Mouse (Mus musculus) hindbrain, embryonic 14.5 days (tissue): ENCODE results near the gene Zdhhc17. TPM values are rescaled to one million over a fixed set of nuclear protein-coding genes. Genes with fewer than 3 reads are reported as not detected.

ENCODE experiments used
- polyA plus RNA-seq: library from polyadenylated mRNA; unstranded; fragments of >200 nt; fragmentation: Nextera tagmentation; extraction: Ambion mirVana; gene quantifications from 2 replicates; pipeline ENCODE4 v1.2.1, GENCODE M21; 2014

Zdhhc17 gene
- polyA plus RNA-seq, 1 experiment from 2014 or later = 62.1 TPM

Other genes with a start within 250 kb of the Zdhhc17 start
- gene Csrp2, start 90.4 kb downstream of the Zdhhc17 start, polyA plus RNA-seq = 122 and 128 TPM in 2 replicates
- 15.9 and 20.6 TPM in 2 replicates for gene Osbpl8, start 154.6 kb upstream of the Zdhhc17 start, polyA plus RNA-seq